Mouse (Mus musculus): ENCODE measurements at regions not wholly inside any gene's neighbourhood (a gene's known extent, or its start where the extent isn't known, plus 50 kb on each side); places are given as distances from the start of the nearest gene placed in this dataset.

DNA sequence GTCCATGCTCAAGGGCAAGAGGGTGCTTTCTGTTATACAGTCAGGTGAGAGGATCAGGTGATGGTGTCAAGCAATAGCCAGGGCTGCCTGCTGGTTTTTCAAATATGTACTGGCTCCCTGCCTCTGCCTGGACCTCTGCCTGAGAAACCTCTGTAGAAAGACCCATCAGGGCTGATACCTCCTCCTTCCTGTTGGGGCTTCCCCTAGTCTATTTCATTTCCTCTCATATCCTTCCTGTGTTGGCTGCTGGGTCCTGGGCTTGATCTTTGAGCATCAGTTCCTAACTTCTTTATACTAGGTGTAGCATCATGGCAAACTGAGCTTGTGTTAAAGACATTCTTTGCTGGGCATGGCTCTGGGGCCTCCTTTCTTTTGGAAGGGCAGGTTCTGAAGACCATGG lies 89.5 kb downstream of the Tmem38b start:
- no peak overlapping the region for H3K27ac ChIP-seq
- no peak for ATAC-seq (ENCODE audit: low FRiP score)
- no peak overlapping the region for H3K4me3 ChIP-seq (replicated peaks)
- no peak overlapping the region for H3K4me2 ChIP-seq
- H3K9ac ChIP-seq: no peak overlapping the region
- no peaks in the 10 kb centered on the region for H3K36me3 ChIP-seq (replicated peaks)
- H3K27me3 ChIP-seq: no peaks in the 10 kb centered on the region
- no peaks in the 10 kb centered on the region for H3K9me3 ChIP-seq
- H3K4me1 ChIP-seq: no peaks in the 10 kb centered on the region

DNA sequence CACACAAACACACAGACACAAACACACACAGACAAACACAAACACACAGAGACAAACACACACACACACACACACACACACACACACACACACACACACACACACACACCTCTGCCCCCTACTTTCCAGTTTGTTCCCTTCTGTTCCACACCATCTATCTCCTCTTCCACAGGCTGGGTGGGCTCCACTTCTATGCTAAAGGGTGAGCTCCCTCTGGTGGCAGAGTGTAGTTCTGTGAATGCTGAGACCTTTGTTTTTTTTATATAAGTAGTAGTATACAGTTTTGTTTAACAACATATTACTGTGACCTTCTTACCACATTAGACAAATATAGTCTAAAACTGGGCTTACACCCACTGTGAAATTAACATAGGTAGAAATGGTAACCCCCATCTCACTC lies 93.3 kb downstream of the Tmem38b start:
- no peak; the same call in 1 of the 2 replicates for ATAC-seq (ENCODE audit: low FRiP score)
- Histone ChIP-seq H3K27ac (no peak overlapping the region), H3K27me3 (no peaks in the 10 kb centered on the region)

GRCm38 (mm10) chr4:53920587-53920986 lies 94.7 kb downstream of the Tmem38b start:
- H3K9me3 ChIP-seq: no peaks in the 10 kb centered on the region
- 76% methylated on average over 2 of the region's 2 CpGs for WGBS

More for the DNA sequence above, 93.3 kb downstream of the Tmem38b start:
- Histone ChIP-seq H3K4me2 (no peak overlapping the region), H3K4me3 (replicated peaks) (no peak overlapping the region), H3K4me1 (no peaks in the 10 kb centered on the region), H3K9me3 (no peaks in the 10 kb centered on the region), H3K36me3 (replicated peaks) (no peaks in the 10 kb centered on the region), H3K9ac (no peak overlapping the region)

GRCm38 (mm10) chr4:53931068-53931467 lies 105.2 kb downstream of the Tmem38b start:
- Histone ChIP-seq H3K9ac (no peak overlapping the region), H3K27ac (no peak overlapping the region), H3K4me2 (no peak overlapping the region), H3K36me3 (replicated peaks) (no peaks in the 10 kb centered on the region), H3K27me3 (no peaks in the 10 kb centered on the region), H3K4me1 (peaks cover 5% of the 10 kb centered on the region; the same call in 1 of the 2 replicates), H3K4me3 (replicated peaks) (no peak overlapping the region), H3K9me3 (no peaks in the 10 kb centered on the region)
- ATAC-seq (ENCODE audit: low FRiP score): peak; percentile 53
- WGBS: 91% methylated on average over 3 of the region's 3 CpGs

More at GRCm38 (mm10) chr4:53920587-53920986, 94.7 kb downstream of the Tmem38b start:
- Histone ChIP-seq H3K27me3 (no peaks in the 10 kb centered on the region), H3K9ac (no peak overlapping the region), H3K4me1 (no peaks in the 10 kb centered on the region), H3K4me3 (replicated peaks) (no peak overlapping the region), H3K36me3 (replicated peaks) (no peaks in the 10 kb centered on the region), H3K4me2 (no peak overlapping the region), H3K27ac (no peak overlapping the region)
- ATAC-seq (ENCODE audit: low FRiP score): no peak

DNA sequence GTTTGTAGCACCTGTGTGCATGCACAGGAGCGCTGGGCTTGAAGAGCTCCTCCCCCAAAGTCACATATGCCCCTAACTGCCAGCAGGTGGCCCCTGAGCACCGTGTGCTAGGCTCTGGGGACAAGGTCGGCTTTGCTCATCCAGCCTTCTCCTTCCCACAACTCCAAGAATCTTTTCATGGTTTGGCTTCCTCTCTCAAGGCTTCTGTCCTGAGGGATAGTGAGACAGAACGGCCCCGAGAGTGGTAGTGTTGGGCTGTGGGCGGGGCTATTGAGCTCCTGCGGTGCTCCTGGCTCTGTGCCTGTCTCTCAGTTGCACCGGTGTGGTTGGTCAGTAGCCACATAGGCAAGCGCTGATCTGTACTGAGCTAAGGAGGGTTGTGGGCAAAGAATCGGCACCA lies 105.7 kb downstream of the Tmem38b start:
- H3K36me3 ChIP-seq (replicated peaks): no peaks in the 10 kb centered on the region
- 0 out of 2 replicates have a peak overlapping the region, but pooled peaks have one; percentile 11 for H3K4me3 ChIP-seq (replicated peaks)
- no peak overlapping the region for H3K27ac ChIP-seq
- H3K9ac ChIP-seq: no peak overlapping the region
- peaks cover 5% of the 10 kb centered on the region; the same call in 1 of the 2 replicates for H3K4me1 ChIP-seq
- ATAC-seq (ENCODE audit: low FRiP score): peak; percentile 85
- WGBS: 14% methylated on average over 10 of the region's 10 CpGs
- no peaks in the 10 kb centered on the region for H3K27me3 ChIP-seq
- H3K9me3 ChIP-seq: no peaks in the 10 kb centered on the region
- peak overlapping the region; percentile 44 for H3K4me2 ChIP-seq

DNA sequence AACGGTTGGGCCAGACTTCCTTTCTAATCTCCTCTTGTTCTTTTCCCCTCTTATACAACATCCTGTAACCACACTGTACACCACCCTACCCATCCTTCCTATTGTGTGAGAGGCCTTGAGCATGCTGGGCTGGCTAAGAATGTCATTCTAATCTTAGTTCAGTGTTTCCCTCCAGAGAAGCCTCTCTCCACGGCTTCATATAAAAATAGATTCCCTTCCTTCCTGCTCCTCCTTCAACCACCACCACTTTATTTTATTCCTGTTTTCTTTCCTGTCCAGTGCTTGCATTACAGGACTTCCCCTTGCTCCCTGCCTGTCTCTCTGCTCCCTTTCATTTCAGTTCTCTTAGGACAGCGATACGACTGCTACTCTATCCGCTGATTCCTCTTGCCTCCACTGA lies 109.5 kb downstream of the Tmem38b start:
- Histone ChIP-seq H3K9me3 (no peaks in the 10 kb centered on the region), H3K4me3 (replicated peaks) (no peak overlapping the region), H3K4me2 (no peak overlapping the region), H3K36me3 (replicated peaks) (no peaks in the 10 kb centered on the region), H3K27ac (no peak overlapping the region), H3K9ac (no peak overlapping the region), H3K4me1 (peaks cover 5% of the 10 kb centered on the region; the same call in 1 of the 2 replicates), H3K27me3 (no peaks in the 10 kb centered on the region)
- WGBS: 81% methylated on average over 5 of the region's 5 CpGs
- no peak for ATAC-seq (ENCODE audit: low FRiP score)

GRCm38 (mm10) chr4:53948736-53949135 lies 122.9 kb downstream of the Tmem38b start:
- Histone ChIP-seq H3K4me3 (replicated peaks) (no peak overlapping the region), H3K9me3 (no peaks in the 10 kb centered on the region), H3K36me3 (replicated peaks) (no peaks in the 10 kb centered on the region), H3K27ac (no peak overlapping the region), H3K27me3 (no peaks in the 10 kb centered on the region), H3K9ac (no peak overlapping the region), H3K4me1 (peaks cover 19% of the 10 kb centered on the region), H3K4me2 (no peak overlapping the region)
- no peak for ATAC-seq (ENCODE audit: low FRiP score)
- 81% methylated on average over 7 of the region's 7 CpGs for WGBS

DNA sequence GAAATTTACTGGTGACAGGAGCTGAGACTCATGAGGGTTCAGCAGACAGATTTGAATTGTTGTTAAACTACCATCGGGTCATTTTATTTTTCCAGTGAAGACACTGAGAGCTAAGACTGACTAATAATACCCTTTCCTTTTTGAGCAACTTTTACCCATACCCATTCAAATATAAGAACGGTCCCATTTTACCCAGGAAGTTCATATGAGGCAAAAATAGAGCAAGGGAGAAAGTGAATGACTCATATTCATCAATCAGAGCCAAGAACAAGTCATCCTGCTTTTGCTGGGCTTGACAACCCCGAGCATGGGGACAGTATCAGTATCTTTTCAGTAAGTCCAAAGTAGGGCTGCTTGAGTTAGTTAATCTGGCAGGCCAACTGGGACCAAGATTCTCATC lies 123.3 kb downstream of the Tmem38b start:
- H3K9me3 ChIP-seq: no peaks in the 10 kb centered on the region
- H3K9ac ChIP-seq: no peak overlapping the region
- no peaks in the 10 kb centered on the region for H3K27me3 ChIP-seq
- no peak overlapping the region for H3K27ac ChIP-seq
- H3K4me2 ChIP-seq: no peak overlapping the region
- no peak for ATAC-seq (ENCODE audit: low FRiP score)
- no peaks in the 10 kb centered on the region for H3K36me3 ChIP-seq (replicated peaks)
- H3K4me1 ChIP-seq: peaks cover 19% of the 10 kb centered on the region
- WGBS: 95% methylated on average over 3 of the region's 3 CpGs
- no peak overlapping the region for H3K4me3 ChIP-seq (replicated peaks)

DNA sequence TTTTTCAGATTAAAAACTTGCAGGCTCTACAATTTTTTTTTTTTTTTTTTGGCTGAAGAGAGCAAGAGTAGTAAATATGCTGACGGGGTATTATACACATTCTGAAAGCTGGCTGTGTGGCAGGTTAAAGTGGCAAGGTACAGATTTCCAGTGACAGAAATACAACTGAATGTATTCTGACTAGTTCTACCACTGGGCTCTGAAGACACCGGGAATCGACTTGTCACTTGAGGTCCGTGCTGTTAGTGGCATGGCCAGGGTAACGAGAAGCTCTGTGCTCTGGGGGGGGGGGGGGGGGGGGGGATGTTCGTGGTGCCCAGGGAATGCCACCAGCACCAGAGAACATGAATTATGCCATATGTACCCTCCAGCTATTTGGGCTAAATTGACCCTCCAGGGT lies 124.7 kb downstream of the Tmem38b start:
- 59% methylated on average over 6 of the region's 6 CpGs for WGBS
- ATAC-seq (ENCODE audit: low FRiP score): no peak
- Histone ChIP-seq H3K27me3 (no peaks in the 10 kb centered on the region), H3K9ac (no peak overlapping the region), H3K4me3 (replicated peaks) (no peak overlapping the region), H3K9me3 (no peaks in the 10 kb centered on the region), H3K36me3 (replicated peaks) (no peaks in the 10 kb centered on the region), H3K27ac (no peak overlapping the region), H3K4me2 (no peak overlapping the region), H3K4me1 (peaks cover 19% of the 10 kb centered on the region)

DNA sequence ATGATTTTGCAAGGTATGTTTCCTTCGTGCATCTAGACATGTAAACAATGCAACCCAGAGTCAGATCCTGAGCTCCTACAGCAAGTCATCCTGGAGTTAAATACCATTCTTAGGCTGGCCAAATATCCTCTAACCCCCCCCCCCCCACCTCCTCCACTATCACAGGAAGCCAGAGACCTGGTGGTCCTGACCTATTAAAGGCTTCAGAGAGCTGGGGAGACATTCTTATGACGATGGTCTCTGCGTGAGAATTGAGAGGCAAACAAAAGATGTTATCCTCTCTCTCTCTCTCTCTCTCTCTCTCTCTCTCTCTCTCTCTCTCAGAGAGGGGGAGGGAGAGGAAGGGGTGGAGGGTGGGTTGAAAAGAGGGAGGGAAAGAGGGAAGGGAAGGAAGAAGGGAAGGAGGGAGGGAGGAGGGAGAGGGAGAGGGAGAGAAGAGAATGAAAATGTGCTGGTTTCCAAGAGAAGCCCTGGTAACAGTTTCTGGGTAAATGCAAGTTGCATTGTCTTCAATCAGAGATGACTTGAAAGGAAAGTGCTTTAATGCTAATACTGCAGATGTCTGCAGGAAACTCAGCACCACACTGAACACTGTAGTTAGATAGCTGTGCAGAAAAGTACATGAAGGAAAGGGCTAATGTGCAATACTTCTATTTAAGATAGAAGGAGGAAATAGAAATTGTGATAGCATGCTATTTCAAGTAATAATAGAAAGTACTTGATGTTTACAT lies 125.3 kb downstream of the Tmem38b start:
- no peaks in the 10 kb centered on the region for H3K36me3 ChIP-seq (replicated peaks)
- no peak overlapping the region for H3K4me3 ChIP-seq (replicated peaks)
- H3K27ac ChIP-seq: peak overlapping the region; percentile 50; the same call in 1 of the 2 replicates
- H3K4me1 ChIP-seq: peaks cover 19% of the 10 kb centered on the region
- H3K9me3 ChIP-seq: no peaks in the 10 kb centered on the region
- H3K27me3 ChIP-seq: no peaks in the 10 kb centered on the region
- H3K4me2 ChIP-seq: no peak overlapping the region
- H3K9ac ChIP-seq: no peak overlapping the region
- 13% methylated on average over 3 of the region's 3 CpGs for WGBS
- ATAC-seq (ENCODE audit: low FRiP score): no peak

- WGBS: 34% methylated on average over 5 of the region's 5 CpGs
- Histone ChIP-seq H3K27ac (0 out of 2 replicates have a peak overlapping the region, but pooled peaks have one; percentile 50), H3K36me3 (replicated peaks) (no peaks in the 10 kb centered on the region), H3K4me3 (replicated peaks) (no peak overlapping the region), H3K4me2 (no peak overlapping the region), H3K4me1 (peaks cover 19% of the 10 kb centered on the region), H3K27me3 (no peaks in the 10 kb centered on the region), H3K9ac (no peak overlapping the region), H3K9me3 (no peaks in the 10 kb centered on the region)
- no peak for ATAC-seq (ENCODE audit: low FRiP score)
These were observed 125.9 kb downstream of the Tmem38b start for GRCm38 (mm10) chr4:53951734-53952109.

DNA sequence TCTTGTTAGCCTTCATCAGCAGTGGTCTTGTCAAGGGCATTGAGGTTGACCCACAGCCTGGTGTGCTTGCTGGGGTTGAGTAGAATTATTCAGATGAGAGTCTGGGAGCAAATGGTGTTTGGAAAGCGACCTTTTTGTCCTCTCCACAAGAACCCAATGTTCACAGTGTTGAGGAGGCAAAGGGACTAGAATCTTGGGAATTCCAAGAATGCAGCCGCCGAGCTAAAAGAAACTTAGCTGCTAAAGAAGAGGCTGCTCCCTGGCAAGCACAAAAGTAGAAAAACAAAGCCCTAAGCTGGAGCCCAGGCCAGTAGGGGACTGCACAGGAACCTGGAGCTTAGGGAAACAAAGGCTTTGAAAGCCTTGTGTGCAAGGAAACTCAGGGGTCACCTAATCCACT lies 126.4 kb downstream of the Tmem38b start:
- Histone ChIP-seq H3K27ac (no peak overlapping the region), H3K27me3 (no peaks in the 10 kb centered on the region), H3K4me3 (replicated peaks) (no peak overlapping the region), H3K4me2 (no peak overlapping the region), H3K4me1 (peaks cover 19% of the 10 kb centered on the region), H3K9me3 (no peaks in the 10 kb centered on the region), H3K36me3 (replicated peaks) (no peaks in the 10 kb centered on the region), H3K9ac (no peak overlapping the region)
- ATAC-seq (ENCODE audit: low FRiP score): no peak
- 5% methylated on average over 3 of the region's 3 CpGs for WGBS

GRCm38 (mm10) chr4:53962458-53962857 lies 136.6 kb downstream of the Tmem38b start:
- peaks cover 10% of the 10 kb centered on the region; the same call in 1 of the 2 replicates for H3K9me3 ChIP-seq
- ATAC-seq (ENCODE audit: low FRiP score): no peak
- 62% methylated on average over 3 of the region's 3 CpGs for WGBS
- no peak overlapping the region for H3K4me2 ChIP-seq
- no peak overlapping the region for H3K4me3 ChIP-seq (replicated peaks)
- H3K4me1 ChIP-seq: no peaks in the 10 kb centered on the region
- no peak overlapping the region for H3K9ac ChIP-seq
- H3K27me3 ChIP-seq: no peaks in the 10 kb centered on the region
- no peaks in the 10 kb centered on the region for H3K36me3 ChIP-seq (replicated peaks)
- no peak overlapping the region for H3K27ac ChIP-seq
